Mouse (Mus musculus): ENCODE measurements at regions not wholly inside any gene's neighbourhood (a gene's known extent, or its start where the extent isn't known, plus 50 kb on each side); places are given as distances from the start of the nearest gene placed in this dataset.

DNA sequence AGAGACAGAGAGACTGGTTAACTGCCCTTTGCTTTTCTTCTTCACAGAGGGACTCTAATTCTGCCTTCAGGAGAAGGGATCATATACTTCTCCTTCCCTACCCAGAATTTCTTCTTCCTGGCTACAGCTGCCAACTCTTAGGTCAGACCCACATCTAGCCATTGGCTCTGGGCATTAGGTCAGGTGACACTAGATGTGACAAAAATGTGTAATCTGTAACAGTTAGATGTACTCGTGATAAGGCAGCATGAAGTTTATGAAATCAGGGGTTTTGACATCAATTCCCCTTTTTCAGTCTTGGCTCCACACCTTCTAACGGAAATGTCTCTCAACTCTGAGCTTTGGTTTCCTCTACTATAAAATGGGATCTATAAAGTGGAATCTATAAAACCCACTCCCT lies 428.4 kb downstream of the Bmper start:
- no peaks in the 10 kb centered on the region for H3K27me3 ChIP-seq
- 86% methylated on average over 2 of the region's 2 CpGs for WGBS
- H3K9ac ChIP-seq = no peak overlapping the region
- H3K4me3 ChIP-seq = no peak overlapping the region
- H3K9me3 ChIP-seq (replicated peaks) = no peaks in the 10 kb centered on the region
- no peak for ATAC-seq
- no peak overlapping the region for H3K4me2 ChIP-seq
- H3K27ac ChIP-seq = no peak overlapping the region
- H3K4me1 ChIP-seq = no peaks in the 10 kb centered on the region
- no peaks in the 10 kb centered on the region for H3K36me3 ChIP-seq (ENCODE audit: poor library complexity, severe bottlenecking)

DNA sequence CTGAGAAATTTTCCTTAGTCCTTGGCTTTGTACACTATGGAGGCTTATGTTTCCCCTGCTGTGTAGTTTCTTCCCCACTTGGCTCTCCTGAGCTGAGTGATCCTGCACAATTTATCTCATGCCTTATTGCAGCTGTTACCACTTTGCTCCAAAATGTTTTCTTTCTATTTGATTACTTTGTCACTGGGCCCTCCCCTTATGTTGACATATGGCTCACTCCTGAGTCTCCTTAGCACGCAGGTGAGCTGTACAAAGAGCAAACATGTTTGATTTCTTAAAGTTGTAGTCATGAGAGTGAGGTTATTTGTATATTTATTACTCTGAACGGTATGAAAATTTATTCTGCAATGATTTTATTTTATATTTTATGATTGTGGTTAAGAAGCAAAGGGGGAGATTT lies 430.2 kb downstream of the Bmper start:
- no peak overlapping the region for H3K9ac ChIP-seq
- no peak overlapping the region for H3K4me2 ChIP-seq
- ATAC-seq = no peak
- H3K27ac ChIP-seq = no peak overlapping the region
- WGBS = 84% methylated on average over 2 of the region's 2 CpGs
- H3K9me3 ChIP-seq (replicated peaks) = no peaks in the 10 kb centered on the region
- H3K4me3 ChIP-seq = no peak overlapping the region
- no peaks in the 10 kb centered on the region for H3K36me3 ChIP-seq (ENCODE audit: poor library complexity, severe bottlenecking)
- no peaks in the 10 kb centered on the region for H3K27me3 ChIP-seq
- H3K4me1 ChIP-seq = no peaks in the 10 kb centered on the region

DNA sequence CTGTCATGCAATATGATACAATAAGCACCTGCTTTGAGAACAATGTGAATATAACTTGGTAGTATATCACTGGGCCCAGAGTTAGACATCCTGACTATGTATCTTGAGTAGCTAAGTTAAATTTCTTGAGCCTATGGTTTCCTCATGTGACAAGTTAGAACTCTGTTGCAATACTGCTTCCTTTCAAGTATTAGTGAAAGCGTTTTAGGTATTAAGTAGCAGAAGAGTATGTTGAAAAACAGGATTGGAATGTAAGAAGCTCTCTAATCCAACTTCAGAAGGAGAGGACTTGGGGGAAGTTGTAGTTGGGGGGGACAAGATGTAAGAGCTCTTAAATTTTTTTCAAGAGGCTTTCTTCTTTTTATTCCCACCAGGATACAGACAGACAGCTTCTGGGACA lies 431.9 kb downstream of the Bmper start:
- Histone ChIP-seq H3K27ac (no peak overlapping the region), H3K36me3 (ENCODE audit: poor library complexity, severe bottlenecking) (no peaks in the 10 kb centered on the region), H3K27me3 (no peaks in the 10 kb centered on the region), H3K4me3 (no peak overlapping the region), H3K9me3 (replicated peaks) (no peaks in the 10 kb centered on the region), H3K4me2 (no peak overlapping the region), H3K4me1 (no peaks in the 10 kb centered on the region), H3K9ac (no peak overlapping the region)
- WGBS = 86% methylated on average over 1 of the region's 1 CpGs
- no peak for ATAC-seq

DNA sequence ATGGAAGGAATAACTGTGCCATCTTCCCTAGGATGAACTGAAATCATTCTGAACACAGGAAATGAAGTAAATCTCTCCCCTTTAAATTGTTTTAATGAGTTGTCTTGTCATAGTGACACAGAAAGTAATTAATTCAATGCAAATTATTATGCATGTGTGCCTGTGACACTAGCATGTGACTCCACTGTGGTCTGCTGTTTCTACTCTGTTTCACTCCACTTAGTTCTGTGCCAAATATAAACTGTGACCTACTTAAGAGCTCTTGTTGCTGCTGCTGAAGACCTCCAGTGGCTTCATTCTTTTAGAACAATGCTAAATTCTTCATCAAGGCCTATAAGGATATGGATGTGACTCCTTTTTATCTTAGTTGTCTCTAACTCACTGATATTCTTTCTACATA lies 431.8 kb upstream of the Npsr1 start:
- Histone ChIP-seq H3K36me3 (ENCODE audit: poor library complexity, severe bottlenecking) (no peaks in the 10 kb centered on the region), H3K9me3 (replicated peaks) (no peaks in the 10 kb centered on the region), H3K4me2 (no peak overlapping the region), H3K4me3 (no peak overlapping the region), H3K4me1 (peaks cover 4% of the 10 kb centered on the region; the same call in 1 of the 2 replicates), H3K9ac (no peak overlapping the region), H3K27ac (no peak overlapping the region), H3K27me3 (no peaks in the 10 kb centered on the region)
- ATAC-seq = no peak

DNA sequence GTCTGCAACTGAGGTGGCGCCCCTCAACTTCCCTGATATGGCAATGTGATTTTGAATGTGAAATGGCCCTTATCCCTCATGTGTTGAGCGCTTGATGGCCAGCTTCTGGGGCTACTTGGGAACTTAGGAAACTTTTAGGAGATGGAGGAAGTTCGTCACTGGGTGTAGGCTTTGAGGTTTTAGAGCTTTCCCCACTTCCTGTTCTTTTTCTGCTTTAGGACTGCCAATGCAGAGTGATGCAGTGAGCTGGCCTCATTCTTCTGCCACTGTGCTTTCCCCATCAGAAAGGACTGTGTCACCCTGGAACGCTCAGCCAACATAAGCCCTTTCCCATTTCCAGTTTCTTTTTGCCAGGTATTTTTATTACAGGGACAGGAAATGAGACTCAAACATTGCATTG lies 428.6 kb upstream of the Npsr1 start:
- Histone ChIP-seq H3K9me3 (replicated peaks) (no peaks in the 10 kb centered on the region), H3K4me1 (peaks cover 4% of the 10 kb centered on the region; the same call in 1 of the 2 replicates), H3K4me2 (no peak overlapping the region), H3K27me3 (no peaks in the 10 kb centered on the region), H3K4me3 (no peak overlapping the region), H3K27ac (no peak overlapping the region), H3K9ac (no peak overlapping the region), H3K36me3 (ENCODE audit: poor library complexity, severe bottlenecking) (no peaks in the 10 kb centered on the region)
- 89% methylated on average over 4 of the region's 4 CpGs for WGBS
- ATAC-seq = no peak

DNA sequence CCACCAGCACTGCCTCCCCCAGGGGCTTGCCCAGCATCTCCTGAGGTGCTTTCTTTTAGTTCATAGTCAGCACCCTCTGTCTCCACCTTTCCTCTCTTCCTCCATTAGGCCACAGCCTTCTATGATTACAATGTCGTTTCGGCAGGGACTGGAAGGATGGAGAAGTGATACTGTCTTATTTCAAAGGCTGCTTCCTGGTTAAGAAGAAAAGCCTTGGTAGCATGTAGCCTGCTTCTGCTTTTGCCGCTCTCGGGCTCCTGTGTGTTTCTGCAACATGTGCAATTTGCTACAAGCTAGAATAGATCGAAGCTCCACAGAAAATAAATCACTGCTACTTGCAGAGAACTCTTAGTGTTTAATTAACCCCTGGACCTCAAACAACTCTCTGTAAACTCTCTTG lies 427.2 kb upstream of the Npsr1 start:
- ATAC-seq = no peak
- no peak overlapping the region for H3K27ac ChIP-seq
- WGBS = 57% methylated on average over 5 of the region's 5 CpGs

DNA sequence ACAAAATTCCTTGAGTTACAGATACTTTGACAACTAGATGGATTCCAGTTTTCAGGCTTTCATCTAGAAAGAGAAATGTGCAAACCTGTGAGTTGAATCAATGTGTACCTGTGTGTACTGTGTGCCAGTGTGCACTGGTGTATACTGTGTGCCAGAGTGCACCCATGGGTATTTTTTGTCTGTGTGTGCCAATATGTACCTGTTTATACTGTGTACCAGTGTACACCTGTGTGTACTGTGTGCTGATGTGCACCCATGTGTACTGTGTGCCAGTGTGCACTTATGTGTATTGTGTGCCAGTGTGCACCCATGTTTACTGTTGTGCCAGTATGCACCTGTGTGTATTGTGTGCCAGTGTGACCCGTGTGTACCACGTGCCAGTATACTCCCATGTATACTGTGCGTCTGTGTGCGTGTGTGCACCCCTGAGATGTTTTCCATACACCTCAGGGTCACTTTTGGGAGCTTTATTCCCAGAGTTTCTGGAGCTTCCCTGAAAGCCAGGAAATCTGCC lies 424.4 kb upstream of the Npsr1 start:
- Histone ChIP-seq H3K4me3 (no peak overlapping the region), H3K9ac (no peak overlapping the region), H3K4me2 (no peak overlapping the region), H3K27ac (no peak overlapping the region), H3K9me3 (replicated peaks) (no peaks in the 10 kb centered on the region), H3K36me3 (ENCODE audit: poor library complexity, severe bottlenecking) (no peaks in the 10 kb centered on the region), H3K4me1 (peaks cover 4% of the 10 kb centered on the region; the same call in 1 of the 2 replicates), H3K27me3 (no peaks in the 10 kb centered on the region)
- 93% methylated on average over 4 of the region's 4 CpGs for WGBS
- no peak for ATAC-seq

More for the DNA sequence above, 427.2 kb upstream of the Npsr1 start:
- no peaks in the 10 kb centered on the region for H3K27me3 ChIP-seq
- H3K9me3 ChIP-seq (replicated peaks) = no peaks in the 10 kb centered on the region
- H3K4me2 ChIP-seq = no peak overlapping the region
- no peak overlapping the region for H3K4me3 ChIP-seq
- peaks cover 4% of the 10 kb centered on the region; the same call in 1 of the 2 replicates for H3K4me1 ChIP-seq
- no peak overlapping the region for H3K9ac ChIP-seq
- no peaks in the 10 kb centered on the region for H3K36me3 ChIP-seq (ENCODE audit: poor library complexity, severe bottlenecking)

DNA sequence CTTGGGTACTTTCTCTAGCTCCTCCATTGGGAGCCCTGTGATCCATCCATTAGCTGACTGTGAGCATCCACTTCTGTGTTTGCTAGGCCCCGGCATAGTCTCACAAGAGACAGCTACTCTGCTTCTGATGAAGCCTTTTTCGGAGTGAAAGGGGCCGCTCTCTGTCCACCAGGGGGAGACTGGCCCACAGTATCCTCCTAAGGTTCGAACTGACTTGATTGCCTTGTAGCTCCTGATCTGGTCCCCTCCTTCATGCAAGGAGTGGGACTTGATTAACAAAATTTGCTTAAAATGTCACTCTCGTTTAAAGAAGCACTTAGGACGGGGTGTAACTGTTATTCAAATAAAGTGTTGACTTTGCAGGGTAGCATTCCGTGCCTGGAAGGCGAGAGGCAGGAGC lies 423.0 kb upstream of the Npsr1 start:
- H3K36me3 ChIP-seq (ENCODE audit: poor library complexity, severe bottlenecking) = no peaks in the 10 kb centered on the region
- no peak; the same call in 1 of the 2 replicates for ATAC-seq

DNA sequence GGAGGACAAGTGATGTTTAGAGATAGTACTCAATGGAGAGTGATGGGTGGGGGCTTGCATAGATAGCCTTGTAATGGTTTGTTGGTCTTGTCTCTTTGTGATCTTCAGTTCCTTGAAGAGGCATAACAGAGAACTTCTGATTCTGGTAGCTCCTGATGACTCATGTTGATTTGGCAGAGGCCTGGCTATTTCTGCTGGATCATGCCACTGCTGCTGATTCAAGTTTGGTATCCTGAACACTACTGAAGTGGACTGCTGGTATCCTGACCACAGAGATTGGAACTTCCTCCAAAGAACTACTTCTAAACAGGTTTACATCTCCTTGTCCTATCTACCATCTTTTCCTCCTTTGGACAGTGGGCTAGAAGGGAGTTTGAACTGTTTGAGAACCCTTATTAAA lies 408.3 kb upstream of the Npsr1 start:
- Histone ChIP-seq H3K9me3 (replicated peaks) (no peaks in the 10 kb centered on the region), H3K4me1 (peaks cover 8% of the 10 kb centered on the region; the same call in 1 of the 2 replicates), H3K27ac (no peak overlapping the region), H3K36me3 (ENCODE audit: poor library complexity, severe bottlenecking) (no peaks in the 10 kb centered on the region), H3K4me2 (no peak overlapping the region), H3K9ac (no peak overlapping the region), H3K27me3 (no peaks in the 10 kb centered on the region), H3K4me3 (no peak overlapping the region)
- no peak for ATAC-seq

More for the DNA sequence above, 423.0 kb upstream of the Npsr1 start:
- H3K4me3 ChIP-seq = no peak overlapping the region
- H3K4me2 ChIP-seq = no peak overlapping the region
- H3K27me3 ChIP-seq = no peaks in the 10 kb centered on the region
- WGBS = 48% methylated on average over 8 of the region's 8 CpGs
- H3K9ac ChIP-seq = no peak overlapping the region
- H3K27ac ChIP-seq = no peak overlapping the region
- no peaks in the 10 kb centered on the region for H3K9me3 ChIP-seq (replicated peaks)
- peaks cover 4% of the 10 kb centered on the region; the same call in 1 of the 2 replicates for H3K4me1 ChIP-seq

DNA sequence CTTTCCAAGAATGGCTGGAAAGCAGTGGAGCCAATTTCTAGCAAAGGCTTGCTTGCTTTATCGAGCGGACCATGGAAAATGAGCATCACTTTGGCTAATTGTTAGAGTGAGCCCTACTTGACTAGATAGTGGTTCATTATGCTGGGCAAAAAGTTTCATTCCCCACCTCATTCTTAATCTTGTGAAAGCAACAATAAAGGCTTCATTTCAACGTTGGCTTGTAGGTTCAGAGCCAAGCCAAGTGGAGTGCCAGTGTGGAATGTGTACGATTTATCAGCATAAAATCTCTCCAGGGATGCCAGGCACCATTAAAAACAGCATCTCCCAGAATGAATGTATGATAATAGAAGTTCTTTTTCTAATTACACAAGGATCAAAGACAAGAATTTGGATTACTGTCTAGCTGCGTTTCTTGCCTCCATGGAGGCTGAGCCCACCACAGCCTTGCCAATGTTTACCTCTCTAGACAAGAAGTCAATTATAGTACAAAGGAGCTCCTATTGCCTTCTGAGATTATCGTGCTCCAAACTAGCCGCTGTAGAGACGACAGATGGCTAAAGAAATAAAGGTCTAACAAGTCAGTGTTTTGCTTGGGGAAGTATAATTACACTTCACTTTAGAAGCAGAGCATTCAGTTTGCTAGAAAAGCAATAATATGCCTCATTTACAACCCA lies 404.9 kb upstream of the Npsr1 start:
- Histone ChIP-seq H3K9me3 (replicated peaks) (no peaks in the 10 kb centered on the region), H3K4me1 (peaks cover 8% of the 10 kb centered on the region; the same call in 1 of the 2 replicates), H3K27me3 (no peaks in the 10 kb centered on the region), H3K36me3 (ENCODE audit: poor library complexity, severe bottlenecking) (no peaks in the 10 kb centered on the region), H3K4me2 (no peak overlapping the region), H3K27ac (no peak overlapping the region), H3K4me3 (no peak overlapping the region), H3K9ac (no peak overlapping the region)
- WGBS = 33% methylated on average over 8 of the region's 8 CpGs
- ATAC-seq = peak; percentile 83

DNA sequence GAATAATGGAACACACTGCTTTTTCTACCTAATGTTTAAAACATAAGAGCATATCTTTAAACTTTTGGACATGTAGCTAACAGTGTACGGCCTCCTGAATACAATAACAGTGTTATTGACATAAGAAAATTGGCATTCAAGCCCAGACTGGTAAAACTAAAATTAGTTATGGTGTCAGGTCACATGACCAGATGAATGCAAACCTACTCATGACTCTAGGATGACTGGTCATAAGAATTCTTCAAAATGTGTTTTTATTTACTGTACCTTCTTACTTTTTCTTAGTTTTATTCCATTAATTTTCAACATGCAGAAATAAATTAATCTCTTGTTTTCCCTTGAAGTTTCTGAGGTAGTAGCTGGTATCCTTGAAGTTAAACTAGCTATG lies 404.4 kb upstream of the Npsr1 start:
- WGBS = 33% methylated on average over 1 of the region's 1 CpGs
- Histone ChIP-seq H3K27me3 (no peaks in the 10 kb centered on the region), H3K27ac (no peak overlapping the region), H3K4me3 (no peak overlapping the region), H3K4me1 (peaks cover 8% of the 10 kb centered on the region; the same call in 1 of the 2 replicates), H3K9me3 (replicated peaks) (no peaks in the 10 kb centered on the region), H3K36me3 (ENCODE audit: poor library complexity, severe bottlenecking) (no peaks in the 10 kb centered on the region), H3K4me2 (no peak overlapping the region), H3K9ac (no peak overlapping the region)
- ATAC-seq = no peak; the same call in 1 of the 2 replicates

DNA sequence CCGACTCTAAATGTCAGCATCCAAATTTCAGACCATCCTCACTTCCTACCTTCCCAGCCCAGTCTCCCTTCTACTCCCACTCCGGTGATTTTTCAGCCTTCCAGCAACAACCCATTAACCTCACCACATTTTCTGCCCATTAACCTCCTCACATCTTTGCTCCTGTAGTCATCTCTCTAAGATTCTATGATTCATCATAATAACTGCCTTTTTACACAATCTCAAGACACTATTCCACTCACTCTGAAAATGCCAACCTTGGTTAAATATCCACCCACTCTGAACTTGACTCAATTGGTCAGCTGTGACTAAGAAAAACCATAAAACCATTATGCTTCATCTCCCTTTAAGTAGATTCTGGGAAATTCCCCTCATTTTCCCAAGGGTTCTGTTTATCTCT lies 403.3 kb upstream of the Npsr1 start:
- H3K4me1 ChIP-seq = peaks cover 8% of the 10 kb centered on the region; the same call in 1 of the 2 replicates
- H3K27me3 ChIP-seq = no peaks in the 10 kb centered on the region
- 89% methylated on average over 2 of the region's 2 CpGs for WGBS
- H3K9me3 ChIP-seq (replicated peaks) = no peaks in the 10 kb centered on the region
- H3K9ac ChIP-seq = no peak overlapping the region
- no peak overlapping the region for H3K27ac ChIP-seq
- H3K4me2 ChIP-seq = no peak overlapping the region
- H3K36me3 ChIP-seq (ENCODE audit: poor library complexity, severe bottlenecking) = no peaks in the 10 kb centered on the region
- no peak overlapping the region for H3K4me3 ChIP-seq
- no peak for ATAC-seq

DNA sequence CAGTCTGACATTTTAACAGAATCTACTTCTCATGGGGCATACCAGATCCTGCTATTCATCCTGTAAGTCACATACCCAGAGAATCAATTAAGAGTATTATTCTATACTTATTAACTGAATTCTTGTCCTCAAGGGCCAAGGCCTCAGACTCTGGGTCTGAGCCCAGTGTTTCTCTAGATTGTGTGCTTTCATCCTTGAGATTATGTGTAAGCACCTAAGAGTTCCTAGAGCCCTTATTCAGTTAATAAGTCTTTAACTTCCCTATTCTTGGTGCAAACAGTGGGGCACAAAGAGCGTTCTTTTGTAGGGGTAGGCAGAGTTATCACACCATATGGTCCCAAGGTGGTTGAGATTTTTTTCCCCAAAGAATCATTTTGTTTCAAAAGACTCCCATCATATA lies 397.2 kb upstream of the Npsr1 start:
- Histone ChIP-seq H3K9me3 (replicated peaks) (no peaks in the 10 kb centered on the region), H3K27ac (no peak overlapping the region), H3K4me2 (no peak overlapping the region), H3K9ac (no peak overlapping the region), H3K27me3 (no peaks in the 10 kb centered on the region), H3K4me1 (no peaks in the 10 kb centered on the region), H3K4me3 (no peak overlapping the region), H3K36me3 (ENCODE audit: poor library complexity, severe bottlenecking) (no peaks in the 10 kb centered on the region)
- no peak for ATAC-seq
- WGBS = 87% methylated on average over 1 of the region's 1 CpGs

Measured in forebrain, embryonic 13.5 days (tissue).